Mouse (Mus musculus): Measurements from ENCODE around the gene Ppig.
"Not testable (repeated sequence)": the region's sequence is repeated elsewhere in the genome, so short reads cannot be mapped to it uniquely, and the experiment has no call there.

Ppig gene

DNA sequence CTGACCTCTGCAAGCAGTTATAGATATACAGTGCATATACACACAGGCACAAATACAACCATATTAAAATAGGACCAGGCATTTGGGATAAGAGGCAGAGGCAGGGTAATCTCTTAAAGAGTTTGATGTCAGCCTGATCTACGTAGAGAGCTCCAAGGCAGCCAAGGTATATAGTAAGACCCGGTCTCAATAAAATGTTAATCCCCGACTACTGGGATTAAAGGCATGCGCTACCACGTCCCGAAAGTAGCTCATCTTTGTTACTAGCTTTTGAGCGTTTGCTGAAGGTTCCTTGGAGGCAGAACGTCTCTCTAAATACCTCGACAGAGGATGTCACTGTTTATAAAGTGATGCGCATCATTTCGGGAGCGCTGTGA is at the start of gene Ppig:
Gene Ppig (plus strand): TSS at position 273 of the 377 bp plus-strand sequence.
- no peak for DNase-seq

DNA sequence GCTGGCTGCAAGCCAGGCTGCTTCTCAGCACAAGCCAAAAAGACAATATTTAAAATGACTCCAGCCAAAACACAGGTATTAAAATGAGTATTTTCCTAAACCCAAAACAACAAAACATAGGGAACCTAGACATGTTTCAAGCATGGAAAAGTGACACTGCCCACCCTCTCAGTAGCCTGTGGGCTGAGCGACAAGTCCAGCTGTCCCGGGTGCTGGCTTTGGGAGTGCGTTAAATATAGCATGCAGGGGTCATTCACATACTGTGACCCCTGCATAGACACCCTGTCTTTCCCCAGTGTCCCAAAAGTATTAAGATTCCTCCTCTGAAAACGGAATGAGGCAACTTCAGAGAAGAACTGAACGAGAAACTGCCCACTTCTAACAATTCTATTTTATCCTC is 48.6 kb upstream of the Ppig start:
- no peak for DNase-seq

DNA sequence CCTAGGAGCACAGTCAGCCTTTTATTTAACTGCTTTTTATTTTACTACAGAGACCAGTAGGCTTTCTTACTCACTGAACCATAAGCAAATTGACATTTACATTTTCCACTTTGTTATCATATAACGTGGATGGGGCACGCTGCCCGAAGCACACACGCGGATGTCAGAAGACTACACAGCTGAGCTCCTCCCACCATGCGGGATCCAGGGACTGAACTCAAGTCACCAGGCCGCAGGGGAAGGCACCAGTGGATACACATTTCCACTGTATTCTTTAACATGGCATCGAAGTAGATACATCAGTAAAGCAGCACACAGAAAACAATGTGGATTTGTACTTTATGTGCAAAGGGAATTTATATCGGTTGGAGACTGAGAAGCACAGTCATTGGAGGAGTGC is 47.1 kb upstream of the Ppig start:
- DNase-seq, result no peak

DNA sequence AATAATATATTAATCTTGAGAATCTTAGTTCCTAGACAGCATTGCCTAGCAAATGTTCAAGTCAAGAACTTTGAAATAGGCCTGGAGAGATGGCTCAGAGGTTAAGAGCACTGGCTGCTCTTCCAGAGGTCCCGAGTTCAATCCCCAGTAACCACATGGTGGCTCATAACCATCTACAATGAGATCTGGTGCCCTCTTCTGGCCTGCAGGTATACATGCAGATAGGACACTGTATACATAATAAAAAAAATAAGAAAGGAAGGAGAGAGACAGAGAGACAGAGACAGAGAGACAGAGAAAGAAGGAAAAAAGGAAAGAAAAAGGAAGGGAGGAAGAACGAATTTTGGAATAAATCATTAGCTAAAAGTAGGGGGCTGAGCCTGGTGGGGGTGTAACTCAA is 45.6 kb upstream of the Ppig start:
- no peak for DNase-seq

DNA sequence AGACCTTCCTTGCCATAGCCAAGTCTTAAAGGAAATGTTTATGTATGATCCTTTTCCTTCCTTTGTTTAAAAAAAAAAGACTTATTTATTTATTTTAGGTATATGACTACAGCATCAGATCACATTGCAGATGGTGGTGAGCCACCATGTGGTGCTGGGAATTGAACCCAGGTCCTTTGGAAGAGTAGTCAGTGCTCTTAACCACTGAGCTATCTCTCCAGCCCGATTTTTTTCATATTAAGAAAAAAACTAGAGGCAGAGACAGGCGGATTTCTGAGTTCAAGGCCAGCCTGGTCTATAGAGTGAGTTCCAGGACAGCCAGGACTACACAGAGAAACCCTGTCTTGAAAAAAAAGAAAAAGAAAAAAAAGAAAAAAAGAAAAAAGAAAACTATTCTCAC is 45.1 kb upstream of the Ppig start:
- not testable (repeated sequence) for DNase-seq

DNA sequence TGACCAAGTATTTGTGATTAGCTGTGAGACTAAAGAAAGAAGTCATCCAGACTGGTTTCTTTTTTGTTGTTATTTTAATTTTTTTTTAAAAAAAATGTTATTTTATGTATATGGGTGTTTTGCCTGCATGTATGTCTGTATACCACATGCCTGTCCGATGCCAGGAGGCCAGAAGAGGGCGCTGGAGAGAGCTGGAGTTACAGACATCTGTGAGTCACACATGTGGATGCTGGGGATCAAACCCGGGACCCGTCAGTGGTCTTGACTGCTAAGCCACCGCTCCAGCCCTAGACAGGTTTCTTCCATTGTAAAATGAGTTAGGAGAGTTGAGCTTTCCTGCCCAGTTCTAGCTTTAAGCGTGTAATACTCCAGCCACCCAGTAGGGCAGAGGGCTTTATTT is 42.4 kb upstream of the Ppig start:
- no peak for DNase-seq

DNA sequence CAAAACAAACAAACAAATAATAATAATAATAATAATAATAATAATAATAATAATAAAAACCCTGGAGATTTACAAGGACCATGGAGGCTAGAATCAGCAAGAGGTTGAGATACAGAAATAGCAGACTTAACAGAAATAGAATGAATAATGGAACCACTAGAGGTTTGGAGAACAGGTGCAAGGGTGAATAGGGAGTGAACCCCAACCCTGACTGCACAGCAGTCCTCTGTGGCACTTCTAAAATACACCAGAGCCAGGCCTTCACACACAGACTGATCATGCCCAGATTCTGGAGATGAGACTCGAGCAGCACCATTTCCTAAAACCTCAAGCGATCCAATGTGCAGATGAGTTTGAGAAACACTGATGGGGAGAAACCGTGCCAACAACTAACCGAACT is 40.4 kb upstream of the Ppig start:
- no peak for DNase-seq

DNA sequence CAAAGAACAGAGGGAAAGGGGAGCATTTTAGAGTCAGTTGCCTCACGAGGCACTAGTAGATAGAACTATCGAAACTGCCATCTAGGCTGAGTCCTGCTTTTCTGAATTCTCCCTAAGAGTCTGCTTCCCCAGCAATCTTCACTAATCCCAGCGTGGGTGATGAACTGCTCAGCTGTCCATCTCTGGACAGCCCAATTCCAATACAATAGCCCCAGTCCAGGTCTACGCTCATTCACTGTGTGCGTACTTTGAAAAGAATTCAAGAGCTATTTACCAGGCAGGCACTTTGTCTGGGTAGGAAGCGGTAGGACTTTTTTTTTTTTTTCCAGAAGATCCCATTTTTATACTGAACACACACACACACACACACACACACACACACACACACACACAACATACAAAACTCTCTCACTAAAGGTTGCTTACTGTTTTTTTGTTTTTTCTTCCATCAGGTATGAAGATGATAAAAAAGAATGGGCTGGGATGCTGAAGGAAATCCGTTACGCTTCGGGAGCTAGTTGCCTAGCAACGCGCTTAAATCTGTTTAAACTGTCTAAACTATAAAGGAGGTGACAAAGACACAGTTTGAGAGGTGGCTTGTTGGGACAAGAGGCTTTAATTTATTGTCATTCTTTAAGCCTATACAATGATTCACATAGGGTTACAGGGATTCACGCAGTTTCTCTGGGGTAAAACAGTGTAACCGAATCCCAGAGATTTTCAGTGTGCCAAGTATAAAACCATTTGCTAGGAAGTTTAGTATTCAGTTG is 39.1 kb upstream of the Ppig start:
- no peak for DNase-seq

DNA sequence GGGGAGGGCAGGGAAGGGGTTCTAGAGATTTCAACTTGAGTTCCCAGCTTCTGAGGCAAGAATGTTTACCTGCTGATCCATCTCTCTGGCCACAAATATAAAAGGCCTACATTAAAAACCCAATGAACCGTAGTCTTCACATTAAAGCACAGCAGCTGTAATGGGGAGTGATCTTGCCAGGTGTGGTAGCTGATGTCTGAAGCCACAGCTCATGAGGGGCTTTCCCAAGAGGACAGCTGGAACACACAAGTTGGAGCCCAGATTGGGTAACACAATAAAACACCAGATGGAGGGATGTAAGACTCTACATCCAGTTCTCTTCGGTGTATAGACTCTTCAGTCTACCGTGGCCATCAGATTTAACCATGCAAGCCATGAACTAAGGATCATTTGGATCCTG is 37.9 kb upstream of the Ppig start:
- DNase-seq, result no peak

DNA sequence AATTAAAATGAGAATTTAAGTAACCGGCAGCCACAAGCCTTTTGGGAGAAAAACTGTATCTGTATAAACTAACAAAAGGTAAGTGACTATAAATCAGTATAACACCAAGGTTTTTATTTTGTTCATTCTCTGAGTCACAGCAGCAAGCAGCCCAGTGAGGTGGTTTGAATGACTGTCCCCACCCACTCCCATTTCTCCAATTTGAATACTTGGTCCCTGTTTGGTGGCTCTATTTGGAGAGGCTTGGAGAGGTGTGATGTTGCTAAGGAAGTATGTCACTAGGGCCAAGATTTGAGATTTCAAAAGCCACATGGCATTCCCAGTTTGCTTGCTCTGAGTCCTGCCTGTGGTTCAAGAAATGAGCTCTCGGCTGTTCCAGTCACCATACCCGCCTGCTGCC is 32.1 kb upstream of the Ppig start:
- DNase-seq, result no peak

DNA sequence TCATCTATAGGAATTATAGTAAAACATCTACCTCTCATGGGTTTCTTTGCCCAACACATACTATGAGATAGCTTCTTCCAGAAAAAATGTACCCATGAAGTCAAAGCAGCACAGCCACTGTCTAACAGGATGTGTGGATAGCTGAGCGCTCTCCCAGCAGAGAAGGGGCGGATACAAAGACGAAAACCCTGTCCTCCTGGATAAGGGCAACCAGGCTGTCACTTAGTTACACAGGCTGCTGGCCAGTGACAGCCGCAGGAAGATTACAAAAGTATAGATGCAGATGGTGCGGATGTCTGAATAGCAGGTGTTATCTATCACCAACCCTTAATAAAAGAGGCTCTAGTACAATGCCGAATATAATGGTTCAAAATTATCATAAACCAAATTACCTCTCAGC is 31.5 kb upstream of the Ppig start:
- no peak for DNase-seq

DNA sequence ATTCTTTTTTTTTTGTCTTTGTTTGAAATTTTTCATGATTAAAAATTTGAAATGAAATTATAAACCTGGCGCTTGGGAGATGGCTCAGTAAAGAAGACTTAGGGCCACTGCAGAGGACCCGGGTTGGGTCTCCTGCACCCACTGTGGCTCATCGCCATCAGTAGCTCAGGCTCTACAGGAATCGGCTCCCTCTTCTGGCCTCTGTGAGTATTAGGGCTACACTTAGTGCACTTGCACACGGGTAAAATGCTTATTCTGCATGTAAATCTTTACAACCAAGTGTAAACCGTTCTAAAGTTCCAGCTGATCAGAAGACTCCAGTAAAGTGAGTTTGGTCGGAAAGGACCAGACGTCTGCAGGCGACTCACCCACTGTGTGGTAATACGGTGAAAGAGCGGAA is 28.8 kb upstream of the Ppig start:
- no peak for DNase-seq

DNA sequence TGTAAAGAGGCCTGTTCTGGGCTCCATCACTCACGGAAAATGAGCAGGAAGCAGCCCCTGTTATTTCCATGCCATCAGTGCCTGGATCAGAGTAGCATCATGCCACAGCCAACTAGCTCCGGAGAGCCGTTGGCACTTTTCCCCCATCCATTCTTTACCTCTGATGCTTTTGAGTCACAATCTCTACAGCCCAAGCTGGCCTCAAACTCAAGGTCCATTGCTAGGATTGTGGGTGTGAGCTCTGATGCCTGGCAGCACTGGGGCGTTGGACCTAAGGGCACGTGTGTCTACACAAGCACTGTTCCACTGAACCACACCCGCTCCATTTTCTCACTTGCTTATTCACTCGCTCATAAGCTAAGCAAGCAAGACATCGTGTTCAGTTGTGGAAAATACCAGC is 21.9 kb upstream of the Ppig start:
- no peak for DNase-seq

DNA sequence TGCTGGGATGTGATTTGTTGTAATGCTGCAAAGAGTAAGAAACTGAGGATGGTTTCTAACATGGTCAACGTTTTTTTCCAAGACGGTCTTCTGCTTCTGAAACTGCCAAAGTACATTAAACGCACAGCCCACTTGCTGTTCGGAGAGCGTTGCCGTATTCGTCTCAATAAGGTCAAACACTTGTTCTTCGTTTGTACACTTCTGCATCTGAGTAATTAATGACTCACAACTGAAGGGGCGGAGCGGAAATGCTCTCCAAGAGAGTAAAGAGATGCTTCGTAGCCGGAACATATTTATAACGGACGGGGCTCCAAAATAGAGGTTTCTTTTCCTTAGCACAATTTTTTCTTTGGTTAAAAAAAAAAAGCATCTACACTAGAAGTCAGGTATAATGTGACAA is 10.2 kb upstream of the Ppig start:
- peak; percentile 16 for DNase-seq

DNA sequence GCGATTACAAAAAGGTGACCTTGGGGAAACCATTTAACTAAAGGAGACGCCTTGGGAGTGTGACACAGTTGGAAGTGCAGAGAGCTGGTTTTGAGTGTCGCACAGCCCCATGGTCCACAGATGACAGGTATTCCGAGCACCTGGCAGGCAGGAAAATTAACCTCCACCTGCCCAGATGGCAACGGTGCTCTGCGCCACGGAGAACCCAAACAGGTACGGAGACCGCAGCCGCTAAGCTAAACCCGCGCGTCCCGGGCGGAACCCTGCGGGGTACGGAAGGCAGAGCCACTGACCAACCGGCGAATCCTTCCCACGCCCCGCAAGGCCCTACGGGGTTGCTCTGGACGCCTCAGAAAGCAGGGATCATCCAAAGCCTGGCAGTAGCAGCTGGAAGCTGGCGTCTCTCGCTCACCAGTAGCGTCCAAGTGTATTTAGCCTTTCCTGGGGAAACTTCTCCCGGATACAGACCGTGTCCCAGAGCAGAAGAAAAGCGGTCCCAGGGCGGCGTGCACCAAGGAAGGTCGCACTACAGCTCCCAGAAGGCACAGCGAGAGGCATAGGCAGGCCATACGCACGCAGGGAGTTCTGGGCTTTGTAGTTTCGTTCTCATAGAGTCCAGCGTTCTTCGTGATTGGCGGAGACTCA is 9.2 kb upstream of the Ppig start, which contains the start of gene Fastkd1:
Gene Fastkd1 (minus strand): TSS at position 536 of the 645 bp plus-strand sequence.
- peak; percentile 89 for DNase-seq

DNA sequence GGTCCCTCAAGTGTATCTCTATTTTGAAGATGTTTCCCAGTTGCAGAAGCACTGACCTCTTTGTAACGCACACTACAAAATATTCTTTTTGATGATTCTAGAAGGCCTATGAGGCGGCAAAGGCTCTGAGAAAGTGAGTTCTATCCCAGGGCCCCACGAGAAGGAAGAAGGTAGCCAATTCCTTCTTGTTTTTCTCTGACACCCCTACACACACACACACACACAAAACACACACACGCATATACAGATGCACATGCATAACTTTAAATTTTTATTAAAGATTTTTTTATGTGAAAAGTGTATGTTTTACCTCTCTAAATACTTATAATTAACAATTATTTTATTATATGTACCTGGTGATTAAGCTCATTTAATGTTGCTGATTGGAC is 8.7 kb upstream of the Ppig start:
- no peak for DNase-seq

DNA sequence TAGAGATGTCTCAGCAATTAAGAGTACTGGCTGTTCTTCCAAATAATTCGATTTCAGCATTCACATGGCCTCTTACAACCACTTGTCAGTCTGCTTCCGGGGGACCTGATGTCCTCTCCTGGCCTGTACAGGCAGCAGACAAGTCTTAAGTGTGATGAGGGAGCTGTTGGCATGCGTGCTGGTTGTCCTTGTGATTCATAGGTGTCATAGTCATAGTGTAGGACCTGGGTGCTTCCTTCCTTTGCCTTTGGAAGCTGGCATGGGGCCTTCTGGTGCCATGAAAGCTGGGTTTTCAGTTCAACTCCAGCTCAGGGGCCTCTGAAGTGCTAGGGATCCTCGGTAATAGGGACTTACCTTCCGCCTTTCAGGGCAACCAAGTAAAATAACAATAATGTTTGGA is 8.2 kb upstream of the Ppig start:
- no peak for DNase-seq

DNA sequence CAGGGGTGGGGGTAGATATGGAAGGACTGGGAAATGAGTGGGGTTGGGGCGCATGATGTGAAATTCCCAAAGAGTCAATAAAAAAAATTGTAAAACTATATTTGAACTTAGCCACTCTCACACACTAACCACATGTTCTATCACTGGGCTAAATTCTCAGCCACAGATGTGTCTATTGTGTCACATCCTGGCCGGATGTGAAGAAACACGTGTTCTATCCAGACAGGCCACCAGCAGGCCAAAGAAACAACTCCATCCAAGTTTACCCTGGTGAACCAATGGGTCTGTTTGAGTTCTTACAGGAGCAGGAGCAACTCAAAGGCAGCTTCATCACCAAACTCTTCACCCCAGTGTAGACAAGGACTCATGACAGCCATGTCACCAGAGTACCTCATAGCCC is 5.9 kb upstream of the Ppig start:
- DNase-seq, result no peak

DNA sequence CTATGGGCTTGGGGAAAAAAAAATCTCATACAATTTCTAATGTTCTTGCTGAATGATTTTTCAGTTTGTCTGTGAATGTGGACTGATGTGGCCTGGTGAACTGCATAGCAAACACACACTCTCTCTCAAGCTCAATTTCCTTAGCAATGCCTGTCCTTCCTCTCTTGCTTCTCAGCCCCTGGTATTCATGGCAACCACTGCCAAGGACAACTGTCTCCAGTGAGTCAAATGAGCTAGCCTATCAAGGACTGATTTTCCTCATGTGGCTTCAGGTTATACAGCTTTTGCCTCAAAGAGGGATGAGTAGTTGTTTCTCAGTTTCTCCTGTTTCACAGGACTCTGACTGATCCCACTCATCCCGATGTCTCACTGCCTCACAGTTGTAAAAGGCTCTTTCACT is 3.2 kb upstream of the Ppig start:
- DNase-seq, result no peak

DNA sequence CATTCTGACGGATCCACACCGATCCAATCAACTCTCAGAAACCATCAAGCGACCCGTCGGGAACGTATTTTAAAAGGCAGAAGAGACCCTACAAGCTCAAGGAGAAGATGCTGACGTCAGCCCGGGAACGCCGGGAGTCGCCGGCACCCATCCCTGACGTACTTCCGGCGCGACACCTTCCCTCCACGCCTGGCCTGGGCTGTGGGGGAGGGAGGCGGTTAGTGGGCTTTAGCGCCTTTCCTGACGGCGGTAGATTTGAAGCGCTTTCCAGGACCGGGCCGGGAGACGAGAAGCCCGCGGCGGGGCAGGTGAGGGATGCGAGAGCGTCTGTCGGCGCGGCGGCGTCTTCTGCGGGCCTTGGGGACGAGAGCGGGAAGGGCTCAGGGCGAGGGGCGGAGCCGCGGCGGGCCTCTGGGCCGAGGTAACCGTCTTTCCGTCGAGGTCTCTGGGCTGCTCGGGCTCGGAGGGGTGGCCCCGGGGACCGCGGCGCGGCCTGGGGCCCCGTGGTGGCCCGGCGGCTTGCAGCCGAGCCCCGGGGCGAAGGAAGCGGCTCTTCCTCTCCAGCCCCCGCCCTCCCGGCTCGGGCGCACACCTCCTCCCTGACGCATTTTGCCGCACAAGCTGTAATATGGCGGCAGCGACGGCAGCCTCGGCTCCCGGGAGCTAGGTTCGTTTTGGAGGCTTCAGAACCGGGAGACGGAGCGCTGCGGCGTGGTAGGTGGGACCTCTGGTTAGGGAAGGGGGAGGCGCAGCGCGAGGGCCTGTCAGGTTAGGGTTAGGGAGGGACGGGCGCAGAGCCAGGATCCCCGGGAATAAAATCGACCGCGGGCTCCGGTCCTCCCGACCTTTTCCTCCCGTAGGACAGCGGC is 539 bp downstream of the Ppig start:
- DNase-seq, result peak; percentile 95

DNA sequence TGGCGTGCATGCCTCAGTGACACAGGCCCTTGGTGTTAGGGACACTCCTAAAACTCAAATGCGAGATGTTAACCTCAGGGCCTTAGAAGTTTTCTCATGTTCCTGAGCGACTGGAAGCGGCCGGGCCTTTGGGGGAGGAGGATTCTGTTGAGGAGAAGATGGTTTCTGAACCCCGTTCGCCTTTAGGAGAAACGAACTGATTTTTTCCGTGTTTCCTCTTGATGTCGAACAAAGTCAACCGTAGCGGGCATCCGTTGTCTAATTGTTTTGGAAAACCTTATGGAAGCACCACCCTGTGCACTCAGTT is 1.1 kb downstream of the Ppig start:
- no peak for DNase-seq

DNA sequence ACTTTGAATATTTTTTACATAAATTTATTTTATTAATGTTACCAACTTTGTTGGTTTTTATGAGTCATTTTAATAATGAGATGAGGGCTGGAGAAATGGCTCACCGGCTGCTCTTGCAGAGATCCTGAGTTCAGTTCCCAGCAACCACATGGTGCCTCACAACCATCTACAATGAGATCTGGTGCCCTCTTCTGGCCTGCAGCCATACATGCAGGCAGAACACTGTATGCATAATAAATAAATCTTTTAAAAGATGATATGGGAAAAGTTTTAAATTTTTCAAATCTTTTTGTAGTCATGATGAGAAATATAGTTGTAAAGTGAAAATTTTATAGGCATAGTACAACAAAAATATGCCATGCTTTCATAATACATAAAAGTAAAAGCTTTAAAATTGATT is 22.7 kb downstream of the Ppig start:
- no peak for DNase-seq

DNA sequence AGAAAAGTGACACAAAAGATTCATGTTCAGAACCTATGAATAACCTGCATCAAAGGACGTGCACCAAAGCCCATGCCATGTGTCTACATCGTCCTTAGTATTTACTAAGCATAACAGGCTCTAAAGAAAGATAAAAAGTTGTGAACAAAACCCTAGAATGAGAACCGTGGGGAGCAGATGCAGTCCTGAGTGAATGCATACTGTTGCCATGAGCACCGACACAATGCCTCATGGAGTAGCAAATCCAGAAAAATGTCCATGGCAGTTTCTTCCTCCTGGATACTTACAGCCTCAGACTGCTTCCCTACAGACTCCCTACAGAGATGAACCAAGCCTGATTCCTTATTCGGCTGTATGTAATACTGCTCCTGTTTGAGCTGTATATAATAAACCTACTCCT is 38.6 kb downstream of the Ppig start:
- no peak for DNase-seq

DNA sequence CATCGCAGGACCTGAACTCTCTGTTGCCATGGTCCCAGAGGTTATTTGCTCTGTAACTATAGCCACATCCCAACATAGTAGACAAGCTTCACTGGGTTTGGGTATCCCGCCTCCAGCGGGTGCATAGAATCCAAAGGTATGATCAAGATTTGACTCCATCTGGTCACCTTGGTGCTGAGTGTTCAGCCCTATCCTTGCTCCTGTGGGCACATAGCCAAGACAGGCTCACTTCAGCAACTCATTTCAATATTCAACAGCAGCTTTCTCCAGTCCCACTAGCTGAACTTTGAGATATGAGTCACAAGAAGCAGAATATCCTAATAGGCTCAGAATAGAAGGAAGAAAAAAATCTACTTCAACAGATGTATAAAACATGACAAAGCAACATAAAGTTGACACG is 41.0 kb downstream of the Ppig start:
- DNase-seq, result no peak

All from right cerebral cortex, postnatal 25 days (tissue).